Mouse (Mus musculus): ENCODE data around the gene Hnrnpa1. TPM values are rescaled to one million over a fixed set of nuclear protein-coding genes. Genes with fewer than 3 reads are reported as not detected.

Hnrnpa1 gene
- polyA plus RNA-seq, 1 experiment from 2014 or later: 1,438 TPM

DNA sequence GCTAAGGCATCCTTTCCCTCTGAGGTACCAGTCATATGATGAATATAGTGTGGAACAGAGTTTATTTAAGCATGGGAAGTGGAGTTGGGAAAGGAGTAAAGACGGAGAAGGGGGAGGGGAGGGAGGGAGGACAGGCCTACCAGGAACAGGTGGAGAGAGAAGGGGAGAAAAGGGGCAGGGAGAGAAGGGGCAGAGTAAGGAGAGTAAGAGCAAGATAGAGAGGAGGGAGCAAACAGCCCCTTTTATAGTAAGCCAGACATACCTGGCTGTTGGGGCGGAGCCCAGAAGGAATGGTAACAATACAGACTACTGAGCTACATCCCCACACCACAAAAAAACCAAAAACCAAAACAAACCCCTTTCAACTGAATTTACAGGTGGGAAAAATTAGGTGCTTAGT lies 24.2 kb upstream of the Hnrnpa1 start:
- 24% methylated on average over 2 of the region's 2 CpGs for WGBS
- peaks cover 36% of the 10 kb centered on the region for H3K4me1 ChIP-seq (replicated peaks)

GRCm38 (mm10) chr15:103220785-103221184 lies 19.4 kb upstream of the Hnrnpa1 start:
- Histone ChIP-seq H3K4me1 (replicated peaks) (peaks cover 25% of the 10 kb centered on the region), H3K9ac (replicated peaks) (no peak overlapping the region), H3K9me3 (no peaks in the 10 kb centered on the region), H3K27me3 (no peaks in the 10 kb centered on the region), H3K27ac (no peak overlapping the region), H3K4me2 (no peak overlapping the region), H3K36me3 (peaks cover 4% of the 10 kb centered on the region; the same call in 1 of the 2 replicates), H3K4me3 (replicated peaks) (no peak overlapping the region)
- no peak for ATAC-seq (ENCODE audit: insufficient number of reproducible peaks, insufficient read depth, low FRiP score, low TSS enrichment, low read depth)
- 69% methylated on average over 3 of the region's 3 CpGs for WGBS

More for the DNA sequence above, 24.2 kb upstream of the Hnrnpa1 start:
- Histone ChIP-seq H3K9ac (replicated peaks) (no peak overlapping the region; the same call in 1 of the 2 replicates), H3K4me3 (replicated peaks) (peak overlapping the region; percentile 38), H3K27me3 (no peaks in the 10 kb centered on the region), H3K9me3 (no peaks in the 10 kb centered on the region), H3K36me3 (peaks cover 21% of the 10 kb centered on the region), H3K27ac (peak overlapping the region; percentile 98), H3K4me2 (peak overlapping the region; percentile 60)
- no peak for ATAC-seq (ENCODE audit: insufficient number of reproducible peaks, insufficient read depth, low FRiP score, low TSS enrichment, low read depth)

DNA sequence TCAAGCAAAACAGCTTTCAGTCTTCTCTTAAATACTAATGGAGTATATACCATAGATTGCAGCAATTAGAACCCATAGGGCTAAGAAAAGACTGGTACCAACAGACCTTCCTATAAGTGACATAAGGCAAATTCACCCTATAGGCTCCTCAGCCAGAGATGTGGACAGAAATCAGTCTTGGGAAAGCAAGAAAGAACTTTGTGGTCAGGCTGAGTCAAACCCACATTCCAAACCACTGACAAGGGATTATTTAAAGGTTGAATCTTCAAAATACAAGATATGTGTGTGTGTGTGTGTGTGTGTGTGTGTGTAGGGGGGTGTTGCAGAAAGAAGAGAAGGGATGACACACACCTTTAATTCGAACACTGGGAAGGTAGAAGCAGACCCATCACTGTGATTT lies 18.8 kb upstream of the Hnrnpa1 start:
- 100% methylated on average over 1 of the region's 1 CpGs for WGBS
- H3K36me3 ChIP-seq: peaks cover 4% of the 10 kb centered on the region; the same call in 1 of the 2 replicates

DNA sequence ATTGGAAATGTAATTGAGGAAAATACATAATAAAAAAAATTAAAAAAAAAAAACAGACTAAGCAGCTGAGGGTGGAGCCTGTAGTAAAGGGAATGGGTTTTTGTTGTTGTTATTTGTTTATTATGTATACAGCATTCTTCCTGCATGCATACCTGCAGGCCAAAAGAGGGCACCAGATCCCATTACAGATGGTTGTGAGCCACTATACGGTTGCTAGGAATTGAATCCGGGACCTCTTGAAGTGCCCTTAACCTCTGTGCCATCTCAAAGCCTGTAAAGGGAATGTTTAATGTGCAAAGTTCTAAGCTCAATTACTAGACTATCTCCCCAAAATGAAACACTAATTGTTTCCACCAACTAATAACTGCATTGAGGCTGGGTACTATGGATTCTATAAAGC lies 16.1 kb upstream of the Hnrnpa1 start:
- Histone ChIP-seq H3K4me1 (replicated peaks) (peaks cover 9% of the 10 kb centered on the region), H3K4me2 (no peak overlapping the region), H3K9ac (replicated peaks) (no peak overlapping the region), H3K9me3 (no peaks in the 10 kb centered on the region), H3K27me3 (no peaks in the 10 kb centered on the region), H3K4me3 (replicated peaks) (no peak overlapping the region), H3K36me3 (peaks cover 4% of the 10 kb centered on the region; the same call in 1 of the 2 replicates), H3K27ac (no peak overlapping the region)
- WGBS: 81% methylated on average over 2 of the region's 2 CpGs
- ATAC-seq (ENCODE audit: insufficient number of reproducible peaks, insufficient read depth, low FRiP score, low TSS enrichment, low read depth): no peak

More for the DNA sequence above, 18.8 kb upstream of the Hnrnpa1 start:
- Histone ChIP-seq H3K9ac (replicated peaks) (no peak overlapping the region), H3K4me1 (replicated peaks) (peaks cover 19% of the 10 kb centered on the region), H3K27ac (no peak overlapping the region), H3K9me3 (no peaks in the 10 kb centered on the region), H3K27me3 (no peaks in the 10 kb centered on the region), H3K4me3 (replicated peaks) (no peak overlapping the region), H3K4me2 (no peak overlapping the region)
- no peak for ATAC-seq (ENCODE audit: insufficient number of reproducible peaks, insufficient read depth, low FRiP score, low TSS enrichment, low read depth)

- H3K9ac ChIP-seq (replicated peaks): no peak overlapping the region
- 0 out of 2 replicates have a peak, but pooled peaks cover 7% of the 10 kb centered on the region for H3K36me3 ChIP-seq
- H3K27ac ChIP-seq: no peak overlapping the region
- H3K4me2 ChIP-seq: no peak overlapping the region
- H3K27me3 ChIP-seq: no peaks in the 10 kb centered on the region
- no peaks in the 10 kb centered on the region for H3K9me3 ChIP-seq
- no peak overlapping the region for H3K4me3 ChIP-seq (replicated peaks)
- WGBS: 95% methylated on average over 3 of the region's 3 CpGs
- H3K4me1 ChIP-seq (replicated peaks): peaks cover 12% of the 10 kb centered on the region
- ATAC-seq (ENCODE audit: insufficient number of reproducible peaks, insufficient read depth, low FRiP score, low TSS enrichment, low read depth): no peak
Measured at GRCm38 (mm10) chr15:103227022-103227421, 13.2 kb upstream of the Hnrnpa1 start.

- no peaks in the 10 kb centered on the region for H3K9me3 ChIP-seq
- no peak overlapping the region for H3K27ac ChIP-seq
- H3K4me1 ChIP-seq (replicated peaks): peaks cover 15% of the 10 kb centered on the region
- H3K4me2 ChIP-seq: no peak overlapping the region
- H3K9ac ChIP-seq (replicated peaks): no peak overlapping the region
- no peaks in the 10 kb centered on the region for H3K27me3 ChIP-seq
- ATAC-seq (ENCODE audit: insufficient number of reproducible peaks, insufficient read depth, low FRiP score, low TSS enrichment, low read depth): no peak
- WGBS: 80% methylated on average over 2 of the region's 2 CpGs
- H3K36me3 ChIP-seq: 0 out of 2 replicates have a peak, but pooled peaks cover 5% of the 10 kb centered on the region
- H3K4me3 ChIP-seq (replicated peaks): no peak overlapping the region
Measured at GRCm38 (mm10) chr15:103227572-103227971, 12.7 kb upstream of the Hnrnpa1 start.

DNA sequence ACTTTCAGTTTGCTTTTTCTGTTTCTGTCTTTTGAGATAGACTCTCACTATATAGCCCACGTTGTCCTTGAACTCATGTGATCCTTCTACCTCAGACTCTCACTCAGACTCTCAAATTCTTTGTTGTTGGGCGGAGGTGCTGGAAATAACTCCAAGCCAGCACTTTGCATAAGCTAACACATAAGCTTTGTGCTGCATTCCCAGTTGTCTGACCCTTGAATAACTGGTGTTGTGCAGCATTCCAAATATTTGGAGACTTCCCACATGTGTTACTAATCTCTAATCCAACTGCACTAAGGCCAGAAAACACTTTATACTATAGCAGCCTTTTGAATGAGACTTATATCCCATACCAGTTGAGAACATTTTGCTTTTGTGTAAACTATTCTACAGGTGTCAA lies 11.3 kb upstream of the Hnrnpa1 start:
- H3K4me3 ChIP-seq (replicated peaks): no peak overlapping the region
- no peak for ATAC-seq (ENCODE audit: insufficient number of reproducible peaks, insufficient read depth, low FRiP score, low TSS enrichment, low read depth)
- peaks cover 8% of the 10 kb centered on the region for H3K4me1 ChIP-seq (replicated peaks)
- H3K36me3 ChIP-seq: 0 out of 2 replicates have a peak, but pooled peaks cover 3% of the 10 kb centered on the region
- H3K4me2 ChIP-seq: no peak overlapping the region
- no peak overlapping the region for H3K27ac ChIP-seq
- WGBS: 75% methylated on average over 2 of the region's 2 CpGs
- no peak overlapping the region for H3K9ac ChIP-seq (replicated peaks)
- no peaks in the 10 kb centered on the region for H3K9me3 ChIP-seq
- H3K27me3 ChIP-seq: no peaks in the 10 kb centered on the region

- Histone ChIP-seq H3K9me3 (0 out of 2 replicates have a peak, but pooled peaks cover 6% of the 10 kb centered on the region), H3K27ac (no peak overlapping the region), H3K36me3 (peaks cover 22% of the 10 kb centered on the region), H3K4me3 (replicated peaks) (no peak overlapping the region), H3K27me3 (no peaks in the 10 kb centered on the region), H3K4me2 (no peak overlapping the region), H3K4me1 (replicated peaks) (peaks cover 10% of the 10 kb centered on the region), H3K9ac (replicated peaks) (no peak overlapping the region)
- no peak for ATAC-seq (ENCODE audit: insufficient number of reproducible peaks, insufficient read depth, low FRiP score, low TSS enrichment, low read depth)
- WGBS: 90% methylated on average over 2 of the region's 2 CpGs
Measured at GRCm38 (mm10) chr15:103233119-103233518, 7.1 kb upstream of the Hnrnpa1 start.

GRCm38 (mm10) chr15:103237295-103237694 lies 2.9 kb upstream of the Hnrnpa1 start:
- Histone ChIP-seq H3K36me3 (peaks cover 32% of the 10 kb centered on the region), H3K4me3 (replicated peaks) (no peak overlapping the region), H3K9me3 (0 out of 2 replicates have a peak, but pooled peaks cover 6% of the 10 kb centered on the region), H3K4me2 (no peak overlapping the region), H3K27ac (no peak overlapping the region), H3K4me1 (replicated peaks) (peaks cover 14% of the 10 kb centered on the region), H3K9ac (replicated peaks) (no peak overlapping the region), H3K27me3 (no peaks in the 10 kb centered on the region)
- ATAC-seq (ENCODE audit: insufficient number of reproducible peaks, insufficient read depth, low FRiP score, low TSS enrichment, low read depth): no peak
- WGBS: 94% methylated on average over 7 of the region's 7 CpGs

GRCm38 (mm10) chr15:103239130-103239684 lies 1.0 kb upstream of the Hnrnpa1 start:
- no peaks in the 10 kb centered on the region for H3K27me3 ChIP-seq
- H3K4me1 ChIP-seq (replicated peaks): peaks cover 27% of the 10 kb centered on the region
- peak overlapping the region; percentile 60 for H3K4me2 ChIP-seq
- WGBS: under 1% methylated on average over 26 of the region's 26 CpGs
- peak overlapping the region; percentile 65 for H3K4me3 ChIP-seq (replicated peaks)
- peak overlapping the region; percentile 63 for H3K9ac ChIP-seq (replicated peaks)
- 0 out of 2 replicates have a peak, but pooled peaks cover 6% of the 10 kb centered on the region for H3K9me3 ChIP-seq
- H3K36me3 ChIP-seq: peaks cover 51% of the 10 kb centered on the region
- ATAC-seq (ENCODE audit: insufficient number of reproducible peaks, insufficient read depth, low FRiP score, low TSS enrichment, low read depth): peak; percentile 92
- peak overlapping the region; percentile 95 for H3K27ac ChIP-seq

DNA sequence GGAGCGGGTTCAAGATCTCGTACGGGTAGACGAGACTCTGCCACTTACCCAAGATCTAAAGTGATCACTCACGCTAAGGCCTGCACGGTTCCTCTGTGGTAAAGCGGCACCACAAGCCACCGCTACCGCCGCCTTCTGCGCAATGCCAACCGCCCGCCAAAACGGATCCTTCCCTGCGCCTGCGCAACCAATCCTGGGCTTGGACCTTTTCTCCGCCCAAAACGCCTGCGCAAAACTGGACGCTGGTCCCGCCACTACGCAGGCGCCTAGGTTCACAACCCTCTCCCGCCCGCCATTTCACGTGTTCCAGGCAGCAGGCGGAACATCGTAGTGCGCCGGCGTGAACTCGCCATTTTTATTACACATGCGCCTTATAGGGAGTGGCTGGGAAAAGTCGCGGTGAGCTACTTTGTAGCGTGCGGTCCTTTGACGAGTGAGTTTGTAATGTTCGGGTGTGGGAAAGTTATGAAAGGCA lies 510 bp upstream of the Hnrnpa1 start, which contains the start of gene Cbx5:
Gene Cbx5 (minus strand): TSS at position 132 of the 475 bp plus-strand sequence.
- under 1% methylated on average over 39 of the region's 39 CpGs for WGBS
- Histone ChIP-seq H3K9me3 (0 out of 2 replicates have a peak, but pooled peaks cover 2% of the 10 kb centered on the region), H3K4me1 (replicated peaks) (peaks cover 27% of the 10 kb centered on the region), H3K27me3 (no peaks in the 10 kb centered on the region), H3K4me2 (peak within 1 kb of the TSS; percentile 96), H3K27ac (peak within 1 kb of the TSS; percentile 95), H3K9ac (replicated peaks) (peak within 1 kb of the TSS; percentile 84), H3K4me3 (replicated peaks) (peak within 1 kb of the TSS; percentile 65), H3K36me3 (peaks cover 47% of the 10 kb centered on the region)
- ATAC-seq (ENCODE audit: insufficient number of reproducible peaks, insufficient read depth, low FRiP score, low TSS enrichment, low read depth): peak; percentile 94

All from limb, embryonic 12.5 days (tissue).